Mouse (Mus musculus) CD8-positive naive resting alpha-beta T cell, adult 2 months (primary cell): ENCODE results near the gene Zfp46.

Experiments
- DNase-seq, 2 experiments: peaks; one replicate each; pipeline ENCODE4 v3.0.0; 2022; ENCODE audit warnings: low read depth in 2 of 2, low spot score in 2 of 2

The Zfp46 gene

GRCm38 (mm10) chr4:136266716-136267343 is 17.7 kb upstream of the Zfp46 start:
- DNase-seq, result peak; percentile 47 to 67

DNA sequence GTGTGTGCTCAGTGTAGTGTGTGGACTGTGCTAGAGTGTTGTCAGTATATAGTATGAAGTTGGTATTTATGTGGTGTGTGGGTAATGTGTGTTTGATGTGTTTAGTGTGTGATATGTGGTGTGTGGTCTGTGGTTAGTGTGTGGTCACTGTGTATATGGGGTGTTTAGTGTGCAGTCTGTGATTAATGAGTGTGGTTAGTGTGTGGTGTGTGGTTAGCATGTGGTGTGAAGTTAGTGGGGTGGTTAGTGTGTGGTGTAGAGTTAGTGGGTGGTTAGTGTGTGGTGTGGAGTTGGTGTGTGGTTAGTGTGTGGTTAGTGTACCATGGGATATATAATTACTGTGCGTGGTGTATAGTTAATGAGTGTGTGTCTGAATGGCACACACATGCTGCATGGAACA is 15.6 kb upstream of the Zfp46 start:
- no peak for DNase-seq

GRCm38 (mm10) chr4:136270648-136271047 is 13.8 kb upstream of the Zfp46 start:
- no peak for DNase-seq

GRCm38 (mm10) chr4:136281097-136281496 is 3.4 kb upstream of the Zfp46 start:
- no peak for DNase-seq

DNA sequence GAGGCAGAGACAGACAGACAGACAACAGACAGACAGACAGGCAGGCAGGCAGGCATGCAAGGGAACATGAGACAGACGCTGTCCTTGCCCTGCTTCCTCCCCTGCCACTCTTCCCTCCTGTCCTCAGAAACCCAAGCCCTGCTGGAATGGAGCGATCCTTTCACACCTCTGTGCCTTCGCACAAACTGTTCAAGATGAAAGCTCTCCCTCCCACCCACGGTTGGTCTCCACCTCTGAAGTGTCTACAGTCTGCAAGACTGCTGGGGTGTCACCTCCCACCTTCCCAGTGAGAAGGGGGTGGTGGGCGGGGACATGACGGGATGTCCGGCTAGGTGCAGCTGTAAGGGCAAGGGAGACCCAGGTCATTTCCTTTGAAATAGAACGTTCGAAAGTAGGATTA is 2.9 kb upstream of the Zfp46 start:
- no peak for DNase-seq

GRCm38 (mm10) chr4:136282621-136283480 is 1.6 kb upstream of the Zfp46 start:
- no peak for DNase-seq

- DNase-seq, result no peak
Measured at GRCm38 (mm10) chr4:136283783-136284182, 700 bp upstream of the Zfp46 start.

GRCm38 (mm10) chr4:136284891-136285290 is 408 bp downstream of the Zfp46 start:
- no peak for DNase-seq

DNA sequence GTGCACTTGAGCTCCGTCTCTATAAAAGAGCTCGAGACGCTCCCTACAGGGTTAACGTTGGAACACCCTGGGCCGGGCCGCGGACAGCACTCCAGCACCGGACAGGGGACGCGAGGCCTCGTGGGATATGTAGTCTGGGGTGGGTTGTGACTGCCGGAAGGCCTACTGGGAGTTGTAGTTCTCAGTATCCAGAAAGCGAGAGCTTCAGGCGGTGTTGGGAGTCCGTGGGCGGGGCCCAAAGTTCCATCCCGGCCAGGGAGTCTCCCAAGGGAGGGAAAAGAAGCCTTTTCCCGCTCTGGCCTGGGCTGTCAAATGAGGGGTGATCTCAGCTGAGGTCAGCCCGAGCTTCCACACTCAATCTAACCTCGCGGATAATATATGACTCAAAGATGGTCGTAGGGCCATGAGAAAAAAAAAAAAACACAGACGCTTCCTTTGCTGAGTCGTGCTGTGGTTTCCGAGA is 896 bp downstream of the Zfp46 start:
- DNase-seq, result peak; percentile 78 to 86

- peak; percentile 90 to 94 for DNase-seq
Measured at GRCm38 (mm10) chr4:136285811-136286371, 1.4 kb downstream of the Zfp46 start.

DNA sequence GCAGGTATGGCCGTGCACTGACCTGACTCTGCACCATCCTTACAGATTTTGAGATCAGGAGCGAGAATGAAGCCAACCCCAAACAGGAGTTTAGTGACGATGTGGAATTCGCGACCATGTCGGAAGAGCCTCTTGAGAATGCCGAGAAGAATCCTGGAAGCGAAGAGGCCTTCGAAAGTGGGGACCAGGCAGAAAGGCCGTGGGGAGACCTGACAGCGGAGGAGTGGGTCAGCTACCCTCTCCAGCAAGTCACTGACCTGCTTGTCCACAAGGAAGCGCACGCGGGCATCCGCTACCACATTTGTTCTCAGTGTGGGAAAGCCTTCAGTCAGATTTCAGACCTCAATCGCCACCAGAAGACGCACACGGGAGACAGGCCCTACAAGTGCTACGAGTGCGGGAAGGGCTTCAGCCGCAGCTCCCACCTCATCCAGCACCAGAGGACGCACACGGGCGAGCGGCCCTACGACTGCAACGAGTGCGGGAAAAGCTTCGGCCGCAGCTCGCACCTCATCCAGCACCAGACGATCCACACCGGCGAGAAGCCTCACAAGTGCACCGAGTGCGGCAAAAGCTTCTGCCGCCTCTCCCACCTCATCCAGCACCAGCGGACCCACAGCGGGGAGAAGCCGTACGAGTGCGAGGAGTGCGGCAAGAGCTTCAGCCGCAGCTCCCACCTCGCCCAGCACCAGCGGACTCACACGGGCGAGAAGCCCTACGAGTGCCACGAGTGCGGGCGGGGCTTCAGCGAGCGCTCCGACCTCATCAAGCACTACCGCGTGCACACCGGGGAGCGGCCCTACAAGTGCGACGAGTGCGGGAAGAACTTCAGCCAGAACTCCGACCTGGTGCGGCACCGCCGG is 5.7 kb downstream of the Zfp46 start:
- DNase-seq, result no peak

- DNase-seq, result no peak
Measured at GRCm38 (mm10) chr4:136290781-136291595, 6.5 kb downstream of the Zfp46 start.

- no peak for DNase-seq
Measured at GRCm38 (mm10) chr4:136291692-136292091, 7.2 kb downstream of the Zfp46 start.

DNA sequence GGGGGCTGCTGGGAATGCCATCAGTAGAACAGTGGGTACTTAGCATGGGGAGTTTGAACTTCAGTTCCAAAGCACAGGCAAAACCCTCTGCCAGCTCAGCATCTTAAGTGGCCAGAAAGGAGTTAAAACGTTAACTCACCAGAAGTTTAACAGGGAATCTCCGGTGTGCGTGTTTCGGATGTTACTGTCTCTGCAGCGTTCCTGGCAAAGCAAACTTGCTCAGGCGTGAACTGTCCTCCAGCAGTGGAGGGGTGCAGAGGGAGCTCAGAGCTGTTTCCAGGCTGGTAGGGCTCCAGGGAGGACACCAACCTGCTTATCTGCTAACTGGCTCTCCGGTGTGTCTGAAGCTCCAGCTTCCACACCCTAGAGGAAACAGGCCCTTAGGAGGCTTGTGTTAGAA is 11.5 kb downstream of the Zfp46 start:
- DNase-seq, result no peak

DNA sequence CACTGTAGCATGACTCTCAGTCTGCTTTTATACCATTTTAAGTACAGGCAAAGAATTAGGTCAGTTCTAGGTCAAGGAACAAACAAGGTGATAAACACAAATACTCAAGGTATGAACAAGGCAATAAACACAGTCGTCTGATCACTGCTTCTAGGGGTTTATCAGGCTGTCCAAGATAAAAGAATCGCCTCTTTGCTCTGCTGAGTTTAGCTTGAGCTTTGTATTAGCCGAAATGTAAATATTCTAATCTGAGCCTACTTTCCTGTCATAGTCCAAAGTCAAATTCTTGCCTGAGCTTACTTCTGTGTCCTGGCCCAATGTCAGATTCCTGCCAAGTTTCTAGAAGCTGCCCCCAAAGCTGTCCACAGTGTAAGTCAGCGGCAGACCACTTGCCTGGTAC is 18.0 kb downstream of the Zfp46 start:
- no peak for DNase-seq

DNA sequence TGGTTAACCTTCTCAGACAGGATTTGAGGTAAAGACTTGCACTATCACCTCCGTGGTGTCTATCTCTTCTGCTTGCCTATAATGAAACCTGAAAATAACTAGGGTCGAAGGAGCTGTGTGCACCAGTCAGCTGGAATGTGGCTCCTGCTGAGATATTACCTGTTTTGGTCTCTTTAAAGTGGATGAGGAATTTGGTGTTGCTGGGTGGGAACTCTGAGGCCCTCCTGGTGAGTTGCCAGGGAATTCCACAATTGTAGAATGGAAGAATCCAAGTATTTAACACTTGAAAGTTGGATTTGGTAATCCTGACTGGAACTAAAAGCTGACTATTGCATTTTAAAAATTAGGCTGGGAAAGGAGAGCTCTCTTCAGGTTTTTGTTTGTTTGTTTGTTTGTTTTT is 19.7 kb downstream of the Zfp46 start:
- DNase-seq, result no peak

GRCm38 (mm10) chr4:136308355-136308754 is 23.9 kb downstream of the Zfp46 start:
- no peak for DNase-seq

- peak; percentile 47 to 66 for DNase-seq
Measured at GRCm38 (mm10) chr4:136309780-136310179, 25.3 kb downstream of the Zfp46 start.

- peak; percentile 98 for DNase-seq
Measured at GRCm38 (mm10) chr4:136310229-136311041, 26.0 kb downstream of the Zfp46 start, which contains the start of gene Hnrnpr. Gene Hnrnpr, plus strand, starts transcription at chr4:136310942.
